Mouse (Mus musculus) ES-Bruce4 (cell line): ENCODE data around the gene Fhit. TPM values are rescaled to one million over a fixed set of nuclear protein-coding genes. Genes with fewer than 3 reads are reported as not detected.

Source experiments
- H3K27ac ChIP-seq: 2 replicates; pipeline ENCODE4 v1.5.1; 2012; ENCODE audit warnings: low read length, inconsistent platforms; ENCODE audit not compliant: insufficient read depth
- H3K27me3 ChIP-seq: 2 replicates; pipeline ENCODE4 v1.6.1; 2012; ENCODE audit warnings: mild to moderate bottlenecking, low read length, inconsistent platforms; ENCODE audit not compliant: control insufficient read depth, poor library complexity, insufficient read depth, severe bottlenecking
- H3K36me3 ChIP-seq: 2 replicates; pipeline ENCODE4 v1.6.1; 2012; ENCODE audit warnings: inconsistent platforms, mild to moderate bottlenecking, low read length, moderate library complexity; ENCODE audit not compliant: control insufficient read depth, poor library complexity, insufficient read depth, severe bottlenecking
- H3K4me1 ChIP-seq: one replicate; pipeline ENCODE4 v1.8.1; 2011; ENCODE audit warnings: low read length; ENCODE audit not compliant: control insufficient read depth, insufficient read depth
- H3K4me3 ChIP-seq: 2 replicates; pipeline ENCODE4 v1.5.1; 2011; ENCODE audit warnings: low read depth, mild to moderate bottlenecking, low read length
- H3K9ac ChIP-seq: 2 replicates; pipeline ENCODE4 v1.6.1; 2012; ENCODE audit warnings: low read depth, mild to moderate bottlenecking, inconsistent platforms; ENCODE audit not compliant: poor library complexity, severe bottlenecking
- H3K9me3 ChIP-seq: replicated peaks from 2 replicates; pipeline ENCODE4 v1.6.1; 2012; ENCODE audit warnings: mild to moderate bottlenecking, low read length, inconsistent platforms; ENCODE audit not compliant: control insufficient read depth, poor library complexity, insufficient read depth, severe bottlenecking
- CTCF ChIP-seq: IDR thresholded peaks from one replicate; pipeline ENCODE4 v1.8.1; 2011; ENCODE audit warnings: low read depth, low read length
- EP300 ChIP-seq: IDR thresholded peaks from 2 replicates; pipeline ENCODE4 v1.6.1; 2011; ENCODE audit warnings: low read depth, low read length; ENCODE audit not compliant: insufficient read depth
- POLR2A ChIP-seq: IDR thresholded peaks from one replicate; pipeline ENCODE4 v1.8.1; 2011; ENCODE audit warnings: low read length; ENCODE audit not compliant: insufficient read depth
- polyA plus RNA-seq: library from polyadenylated mRNA; stranded (reverse); fragments of >200 nt; gene quantifications from 2 replicates; pipeline ENCODE4 v1.2.4, GENCODE M21; 2011; ENCODE audit warnings: low read depth; ENCODE audit not compliant: missing spikeins, insufficient read depth, insufficient read length

The Fhit gene
- polyA plus RNA-seq, 1 experiment = not detected

- TF ChIP-seq POLR2A (no peak), EP300 (no peak), CTCF (no peak)
Observed at GRCm38 (mm10) chr14:10711841-10712521, 449.9 kb downstream of the Fhit start.

DNA sequence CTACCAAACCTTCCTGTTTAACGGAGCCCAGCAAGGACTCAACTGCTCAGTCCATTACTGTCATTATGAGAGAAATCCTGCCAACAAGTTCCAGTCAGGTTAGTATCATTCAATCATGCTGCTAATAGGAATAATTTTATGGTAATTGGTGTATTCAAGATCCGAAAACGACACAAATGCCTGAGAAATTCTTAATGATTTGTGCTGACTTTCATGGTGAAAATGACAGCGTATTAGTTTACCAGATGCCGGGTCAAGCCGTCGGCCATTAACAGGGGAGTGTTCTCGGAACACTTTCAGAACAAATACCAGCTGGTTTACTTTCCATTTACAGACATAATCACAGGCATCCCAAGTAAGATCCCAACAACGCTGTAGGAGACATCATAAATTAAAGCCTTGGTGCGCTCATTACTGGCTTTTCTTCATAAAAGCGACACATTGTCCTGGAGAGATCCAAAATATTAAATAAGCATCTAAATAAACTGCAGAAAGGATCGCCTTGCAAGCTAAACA lies 451.0 kb downstream of the Fhit start:
- Histone ChIP-seq H3K9me3 (peaks cover 20% of the 10 kb centered on the region), H3K9ac (no peak overlapping the region), H3K27me3 (no peaks in the 10 kb centered on the region), H3K4me1 (no peaks in the 10 kb centered on the region), H3K36me3 (no peaks in the 10 kb centered on the region), H3K27ac (no peak overlapping the region), H3K4me3 (no peak overlapping the region)
- TF ChIP-seq EP300 (no peak), CTCF (no peak), POLR2A (no peak)

More at GRCm38 (mm10) chr14:10711841-10712521, 449.9 kb downstream of the Fhit start:
- H3K27me3 ChIP-seq = no peaks in the 10 kb centered on the region
- no peaks in the 10 kb centered on the region for H3K36me3 ChIP-seq
- H3K4me1 ChIP-seq = no peaks in the 10 kb centered on the region
- H3K27ac ChIP-seq = no peak overlapping the region
- H3K9me3 ChIP-seq = peaks cover 20% of the 10 kb centered on the region
- no peak overlapping the region for H3K4me3 ChIP-seq
- no peak overlapping the region for H3K9ac ChIP-seq

DNA sequence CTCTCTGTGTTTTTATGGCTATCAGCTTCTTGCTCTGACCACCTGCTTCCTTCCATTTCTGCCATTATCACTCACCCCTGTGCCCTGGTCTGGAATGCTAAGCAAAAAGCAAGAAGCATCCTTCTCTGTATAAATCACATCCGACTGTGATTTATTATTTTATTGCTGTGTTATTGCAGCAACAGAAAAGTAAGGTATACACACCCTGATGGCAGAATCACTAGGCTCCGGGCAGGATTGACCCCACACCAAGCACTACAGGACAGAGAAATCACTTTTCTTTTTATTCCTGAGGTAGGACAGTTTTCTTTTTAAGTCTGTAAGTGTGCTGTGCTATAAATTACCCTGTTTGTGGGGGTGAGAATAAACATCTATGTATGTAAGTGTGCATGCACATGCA lies 460.1 kb downstream of the Fhit start:
- Histone ChIP-seq H3K9ac (no peak overlapping the region), H3K4me1 (no peaks in the 10 kb centered on the region), H3K9me3 (no peaks in the 10 kb centered on the region), H3K4me3 (no peak overlapping the region), H3K27me3 (no peaks in the 10 kb centered on the region; the same call in 1 of the 2 replicates), H3K36me3 (no peaks in the 10 kb centered on the region), H3K27ac (no peak overlapping the region)
- TF ChIP-seq CTCF = no peak

GRCm38 (mm10) chr14:10680041-10680440 lies 481.8 kb downstream of the Fhit start:
- Histone ChIP-seq H3K4me1 (no peaks in the 10 kb centered on the region), H3K4me3 (no peak overlapping the region), H3K27ac (no peak overlapping the region), H3K36me3 (no peaks in the 10 kb centered on the region), H3K9ac (no peak overlapping the region), H3K9me3 (no peaks in the 10 kb centered on the region), H3K27me3 (no peaks in the 10 kb centered on the region)
- TF ChIP-seq CTCF (no peak), POLR2A (no peak), EP300 (no peak)

DNA sequence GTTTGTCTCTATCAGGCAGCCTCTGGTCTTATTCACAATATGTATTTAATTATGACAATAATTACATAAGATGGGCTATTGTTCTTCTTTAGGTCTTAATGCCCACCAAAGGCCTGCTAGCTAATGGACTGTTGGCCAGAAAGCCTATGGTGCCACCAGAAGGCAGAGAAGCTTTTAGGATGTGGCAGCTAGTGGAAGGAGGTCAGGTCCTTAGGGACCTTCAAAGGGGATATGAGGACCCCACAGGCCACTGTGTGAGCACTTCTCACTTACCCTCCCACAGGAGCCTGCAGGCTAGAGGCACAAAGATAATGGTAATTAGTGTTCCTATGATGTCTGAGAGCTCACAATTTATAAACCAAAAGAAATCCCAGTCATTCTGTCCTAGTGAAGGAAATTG lies 482.2 kb downstream of the Fhit start:
- Histone ChIP-seq H3K9me3 (no peaks in the 10 kb centered on the region), H3K4me3 (no peak overlapping the region), H3K36me3 (no peaks in the 10 kb centered on the region), H3K4me1 (no peaks in the 10 kb centered on the region), H3K27ac (no peak overlapping the region), H3K27me3 (no peaks in the 10 kb centered on the region), H3K9ac (no peak overlapping the region)
- TF ChIP-seq EP300 (no peak), POLR2A (no peak), CTCF (no peak)

DNA sequence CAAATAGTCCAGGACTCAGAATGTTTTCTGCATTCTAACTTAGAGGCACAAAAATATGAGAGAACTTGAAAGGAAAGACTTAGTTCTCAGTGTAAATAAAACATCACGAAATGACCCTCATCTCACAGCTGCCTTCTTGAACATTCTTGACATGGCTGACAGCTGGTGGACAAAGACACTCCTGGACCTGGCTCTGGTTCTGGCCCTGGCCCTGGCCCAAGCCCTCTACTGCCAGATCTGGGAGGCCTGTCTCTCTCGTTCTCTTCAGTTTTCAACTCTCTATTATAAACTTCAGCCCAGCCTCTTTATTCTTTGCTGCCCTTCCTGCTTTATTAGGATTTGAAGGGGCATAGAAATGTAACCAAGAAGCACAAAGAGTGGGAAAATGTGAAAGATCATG lies 484.2 kb downstream of the Fhit start:
- TF ChIP-seq CTCF (no peak), EP300 (no peak), POLR2A (no peak)

More for the DNA sequence above, 484.2 kb downstream of the Fhit start:
- no peaks in the 10 kb centered on the region for H3K9me3 ChIP-seq
- H3K36me3 ChIP-seq = no peaks in the 10 kb centered on the region
- no peak overlapping the region for H3K9ac ChIP-seq
- no peak overlapping the region for H3K4me3 ChIP-seq
- H3K4me1 ChIP-seq = no peaks in the 10 kb centered on the region
- H3K27me3 ChIP-seq = no peaks in the 10 kb centered on the region
- H3K27ac ChIP-seq = no peak overlapping the region
